Mouse (Mus musculus) thymus, postnatal 14 days (tissue): ENCODE results near the gene Ap1s3.
"Not testable (repeated sequence)": the region's sequence is repeated elsewhere in the genome, so short reads cannot be mapped to it uniquely, and the experiment has no call there.

Experiments
- DNase-seq: peaks from one replicate; pipeline ENCODE4 v3.0.0; 2021

The Ap1s3 gene

DNA sequence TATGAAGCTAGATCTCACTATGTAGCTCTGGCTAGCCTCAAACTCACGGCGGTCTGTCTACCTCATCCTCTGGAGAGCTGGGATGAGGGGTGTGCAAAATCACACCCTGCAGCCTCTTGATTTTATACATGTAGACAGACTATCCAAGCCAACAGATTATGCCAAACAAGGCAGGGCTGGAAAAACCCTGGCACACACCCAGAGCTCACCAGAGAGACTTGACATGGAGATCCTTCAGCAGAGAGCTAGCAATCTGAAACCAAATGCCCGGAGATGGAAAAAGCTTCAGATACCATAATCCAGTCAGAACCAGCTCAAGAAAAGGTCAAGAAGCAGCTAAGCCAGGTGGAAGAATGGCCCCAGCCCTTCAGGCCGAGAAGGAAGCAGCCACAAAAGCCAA, 6.9 kb downstream of the Ap1s3 start:
- no peak for DNase-seq

DNA sequence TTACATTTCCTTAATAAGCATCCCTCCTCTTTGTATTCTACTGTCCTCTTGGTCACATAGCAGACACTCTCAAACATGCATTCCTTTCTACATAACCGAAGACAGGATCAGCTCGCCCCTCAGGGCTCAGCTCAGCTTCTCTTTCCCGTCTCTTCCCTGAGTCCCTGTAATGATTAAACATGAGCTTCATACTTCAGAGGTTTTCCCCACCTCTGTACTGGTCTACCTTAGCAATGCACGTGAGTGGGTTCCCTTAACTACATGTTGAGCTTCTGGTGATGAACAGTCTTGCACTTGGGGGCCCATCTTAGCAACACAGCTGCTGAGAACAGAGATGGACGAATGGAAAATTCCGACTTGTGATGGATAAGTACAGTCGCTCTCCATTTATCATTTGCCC, 12.2 kb downstream of the Ap1s3 start:
- no peak for DNase-seq

DNA sequence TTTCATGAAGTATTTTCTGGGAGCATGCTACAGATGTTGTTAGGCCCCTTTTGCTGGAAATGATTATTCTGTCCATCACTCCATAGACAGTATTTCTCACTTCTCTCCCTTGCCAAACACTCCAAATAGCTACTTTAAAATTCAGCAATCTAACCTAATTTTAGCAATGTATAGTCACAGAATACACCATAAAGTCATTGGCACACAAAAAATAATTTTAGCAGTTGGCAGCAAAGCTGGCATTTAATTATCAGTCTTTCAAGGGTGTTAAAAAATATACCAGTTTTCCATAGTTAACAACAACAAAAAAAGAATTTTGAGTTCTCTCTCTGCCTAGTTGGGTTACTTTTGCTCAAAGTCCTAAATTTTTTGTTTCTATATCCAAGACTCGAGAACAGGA, 14.4 kb downstream of the Ap1s3 start:
- no peak for DNase-seq

DNA sequence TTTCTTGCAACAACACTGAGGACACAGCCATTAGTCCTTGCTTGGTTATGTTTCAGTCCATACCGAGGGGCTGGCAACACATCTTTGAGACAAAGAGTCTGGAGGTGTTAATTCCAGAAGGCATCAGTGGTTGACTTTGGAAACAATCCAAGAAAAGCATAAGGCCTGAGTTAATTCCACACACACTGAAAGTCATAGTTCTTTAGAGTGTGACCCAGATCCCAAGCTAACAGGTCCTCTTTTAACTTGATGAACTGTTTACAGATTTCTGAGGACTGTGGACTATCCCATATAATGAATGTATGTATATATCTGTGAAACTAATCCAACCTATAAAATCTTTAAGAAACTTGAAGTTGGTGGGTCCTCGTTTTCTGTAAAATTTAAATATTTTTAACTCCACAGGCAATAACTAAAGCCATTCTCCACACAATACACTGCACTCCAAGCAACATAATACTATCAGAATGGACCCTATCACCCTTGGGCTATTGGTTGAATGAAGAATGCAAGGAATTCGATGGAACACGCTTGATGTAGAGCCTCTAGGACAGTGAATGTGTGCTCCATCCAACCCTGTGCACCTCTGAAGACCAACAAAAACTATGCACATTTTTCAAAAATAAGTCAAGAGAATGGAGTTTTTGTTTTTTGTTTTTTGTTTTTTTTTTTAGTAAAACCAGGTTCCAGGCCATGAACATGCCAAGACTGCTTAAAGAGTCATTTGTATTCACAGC, 15.8 kb downstream of the Ap1s3 start:
- no peak for DNase-seq

DNA sequence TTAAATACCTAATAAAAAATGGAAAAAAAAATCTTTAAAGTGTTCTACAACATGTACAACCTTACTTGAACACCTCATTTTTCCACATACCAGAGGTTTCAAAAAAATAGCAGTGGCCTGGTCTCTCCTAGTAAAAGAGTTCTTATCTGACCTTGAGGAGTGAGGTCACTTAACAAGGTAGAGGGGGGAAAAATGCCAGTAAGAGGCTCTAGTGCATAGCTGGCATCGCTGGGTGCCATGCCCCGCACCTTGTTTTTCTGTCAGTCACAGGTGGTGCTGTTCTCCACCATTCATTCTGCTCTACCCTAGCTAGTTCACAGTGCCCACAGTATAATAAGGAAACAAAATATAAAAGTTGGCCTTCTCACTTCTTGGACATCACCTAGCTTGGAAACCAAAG, 16.8 kb downstream of the Ap1s3 start:
- no peak for DNase-seq

DNA sequence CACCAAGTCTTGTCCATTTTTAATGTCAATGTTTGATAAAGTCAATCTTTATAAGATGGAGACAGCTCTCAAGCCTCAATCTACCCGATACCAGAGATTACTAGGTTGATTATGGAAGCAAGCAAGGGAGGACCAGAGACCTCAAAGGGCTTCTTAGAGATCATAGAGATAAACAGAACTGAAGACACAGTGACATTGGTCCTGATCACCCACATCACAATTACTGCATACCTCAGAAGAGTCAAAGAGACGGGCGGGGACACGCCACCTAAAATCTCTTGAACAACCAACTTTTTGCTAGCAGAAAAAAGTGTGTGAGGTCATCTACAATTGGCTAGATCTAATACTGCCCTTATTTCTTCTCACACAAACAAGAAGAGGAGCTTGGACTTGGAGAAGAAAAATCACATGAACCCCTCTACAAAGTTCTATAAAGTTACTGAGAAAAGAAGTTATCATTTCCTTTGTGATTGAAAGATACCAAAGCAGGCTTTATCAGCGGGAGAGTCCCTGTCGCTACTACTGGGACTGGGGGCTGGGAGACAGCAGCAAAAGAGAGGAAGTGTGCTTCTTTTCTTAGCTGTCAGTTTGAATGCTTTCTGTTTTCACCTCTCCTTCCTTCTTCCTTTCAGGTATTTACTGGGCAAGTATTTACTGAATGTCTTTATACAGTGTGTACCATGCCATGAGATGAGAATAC, 28.2 kb downstream of the Ap1s3 start:
- peak; percentile 8 for DNase-seq

DNA sequence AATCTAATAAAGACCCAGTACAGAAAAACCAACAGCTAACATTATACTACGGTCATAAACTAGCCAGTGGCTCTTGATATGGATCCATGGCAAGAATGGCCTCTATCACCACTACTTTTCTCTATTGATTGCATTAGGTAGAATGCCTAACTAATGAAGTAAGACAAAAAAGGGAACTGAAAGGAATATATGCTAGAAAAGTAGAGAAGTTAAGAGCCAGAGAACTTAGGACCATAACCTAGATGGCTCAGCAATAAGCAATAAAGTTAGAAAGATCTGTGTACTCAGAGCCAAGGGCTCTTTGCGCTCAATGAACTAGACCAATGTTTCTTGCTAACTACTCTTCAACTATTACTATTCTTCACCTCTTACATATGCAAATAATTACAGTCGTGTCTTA, 29.1 kb downstream of the Ap1s3 start:
- no peak for DNase-seq

DNA sequence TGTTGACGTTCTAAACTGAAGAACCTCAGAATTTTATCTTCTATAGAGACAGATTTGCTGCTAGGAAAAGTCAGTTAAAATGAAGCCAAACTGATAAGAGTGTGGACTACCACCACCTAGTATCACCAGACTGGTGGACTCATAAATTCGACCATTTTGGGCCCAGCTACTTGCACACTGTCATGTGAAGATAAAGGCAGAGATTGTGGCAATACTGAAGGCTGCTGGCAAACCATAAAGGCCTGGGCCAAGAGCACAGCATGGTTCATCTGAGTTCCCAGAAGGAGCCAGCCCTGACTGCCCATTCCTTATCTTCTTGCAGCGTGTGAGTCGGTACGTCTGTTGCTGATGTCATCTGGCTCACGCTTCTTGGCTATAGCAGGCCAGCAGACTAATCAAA, 30.4 kb downstream of the Ap1s3 start:
- DNase-seq, result no peak

DNA sequence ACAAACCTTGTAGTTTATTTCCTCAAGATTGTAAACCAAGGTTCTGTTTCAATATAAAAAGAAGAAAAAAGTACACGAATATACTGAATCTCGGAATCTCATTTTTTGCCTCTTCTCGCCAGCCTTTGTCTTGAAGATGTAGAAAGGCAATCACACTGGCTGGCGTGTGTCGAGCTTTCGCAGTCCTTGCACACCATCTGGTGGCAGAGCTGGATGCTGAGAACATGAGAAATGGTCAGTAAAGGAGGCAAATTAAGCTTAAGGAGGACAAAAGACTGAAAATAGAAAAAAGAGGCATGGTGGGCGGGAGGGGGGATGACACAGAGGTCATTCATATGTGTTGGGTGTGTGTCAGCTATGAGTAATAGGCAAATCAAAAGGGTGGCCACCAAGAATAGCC, 31.6 kb downstream of the Ap1s3 start:
- DNase-seq, result no peak

DNA sequence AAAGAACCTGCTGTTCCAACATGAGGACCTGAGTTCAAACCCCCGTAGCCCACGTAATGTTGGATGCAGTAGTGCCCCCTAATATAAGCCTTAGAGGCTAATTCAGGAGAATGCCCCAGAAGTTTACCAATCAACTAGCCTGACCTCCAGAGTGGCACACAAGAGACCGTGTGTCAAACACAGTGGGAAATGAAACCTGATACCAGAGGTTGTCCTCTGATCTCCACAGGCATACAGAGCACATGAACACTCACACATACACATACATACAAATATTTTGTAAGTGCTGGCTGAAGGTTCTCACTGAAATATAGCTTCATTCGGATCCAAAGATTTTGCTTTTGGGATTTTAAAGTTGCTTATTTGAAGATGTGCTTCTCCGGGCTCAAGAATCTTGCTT, 32.1 kb downstream of the Ap1s3 start:
- DNase-seq, result no peak

DNA sequence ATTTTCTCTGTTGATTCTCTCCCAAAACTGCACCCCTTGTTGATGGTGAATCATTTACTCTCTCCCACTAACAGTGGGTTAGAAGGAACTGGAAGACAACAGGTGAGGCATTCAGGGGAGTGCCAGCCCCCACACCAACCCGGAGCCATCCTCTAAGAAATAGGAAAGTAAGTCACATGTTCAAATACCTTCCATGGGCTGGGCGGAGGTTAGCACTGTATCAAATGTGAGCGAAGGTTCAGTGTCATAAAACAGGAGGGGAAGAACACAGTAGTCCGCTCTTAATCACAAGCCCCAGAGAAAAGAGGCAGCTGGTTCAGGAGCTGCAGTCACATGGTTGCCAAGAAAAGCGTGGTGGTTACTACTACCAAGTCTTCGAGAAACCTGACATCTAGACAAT, 32.7 kb downstream of the Ap1s3 start:
- no peak for DNase-seq

DNA sequence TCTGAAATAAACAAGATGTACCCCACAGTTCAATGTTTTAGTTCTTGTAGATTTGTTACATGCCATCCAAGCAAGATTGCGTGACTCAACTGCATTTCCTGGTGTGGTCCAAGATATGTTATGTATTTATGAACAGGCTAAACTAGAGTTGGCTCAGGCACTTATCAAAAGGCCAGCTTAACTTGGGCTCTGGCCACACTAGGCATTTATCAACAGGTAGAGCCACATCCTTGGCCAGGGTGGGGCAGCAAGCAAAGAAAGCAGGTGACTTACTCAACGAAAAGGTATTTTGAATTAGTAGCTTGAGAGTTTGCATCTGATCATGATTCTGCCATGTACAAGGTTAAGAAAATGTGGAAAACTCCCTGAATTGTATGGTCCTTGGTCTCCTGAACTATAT, 34.0 kb downstream of the Ap1s3 start:
- DNase-seq, result no peak

DNA sequence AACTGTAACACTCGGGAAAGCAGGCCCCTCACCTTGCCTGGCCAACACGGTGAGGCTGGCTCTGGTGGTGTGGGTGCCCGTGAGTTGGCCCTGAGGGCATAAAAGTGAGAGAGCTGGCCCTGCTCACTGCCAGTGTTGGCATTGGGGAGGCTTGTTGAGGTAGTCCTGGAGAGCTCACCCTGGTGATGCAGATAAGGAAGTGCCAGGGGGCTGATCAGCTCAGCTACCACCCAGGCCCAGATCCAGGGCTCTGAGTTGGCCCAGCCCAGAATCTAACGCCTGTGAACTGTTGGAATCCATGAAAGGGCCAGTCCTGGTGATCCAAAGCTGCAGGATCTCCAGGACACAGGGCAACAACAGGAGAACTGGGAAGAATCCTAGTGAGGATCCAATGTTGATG, 40.3 kb downstream of the Ap1s3 start:
- no peak for DNase-seq

DNA sequence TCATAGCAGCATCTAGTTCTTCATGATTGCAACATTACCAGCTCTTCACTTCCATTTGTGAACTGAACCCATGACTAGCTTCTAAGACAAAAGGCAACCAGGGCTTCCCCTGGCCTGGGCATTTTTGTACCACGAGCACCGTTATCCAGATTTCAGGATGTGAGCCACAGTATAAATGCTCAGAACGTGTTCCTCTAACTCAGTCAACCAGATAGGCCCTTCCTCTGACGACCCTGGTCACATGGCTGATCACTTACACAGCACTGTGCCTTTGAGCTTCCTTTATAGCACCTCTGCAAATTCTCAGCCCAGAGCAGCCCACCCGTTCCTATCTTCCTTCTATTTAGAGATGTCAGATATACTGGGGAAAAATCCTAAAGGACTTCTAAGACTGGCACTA, 42.0 kb downstream of the Ap1s3 start:
- DNase-seq, result no peak

DNA sequence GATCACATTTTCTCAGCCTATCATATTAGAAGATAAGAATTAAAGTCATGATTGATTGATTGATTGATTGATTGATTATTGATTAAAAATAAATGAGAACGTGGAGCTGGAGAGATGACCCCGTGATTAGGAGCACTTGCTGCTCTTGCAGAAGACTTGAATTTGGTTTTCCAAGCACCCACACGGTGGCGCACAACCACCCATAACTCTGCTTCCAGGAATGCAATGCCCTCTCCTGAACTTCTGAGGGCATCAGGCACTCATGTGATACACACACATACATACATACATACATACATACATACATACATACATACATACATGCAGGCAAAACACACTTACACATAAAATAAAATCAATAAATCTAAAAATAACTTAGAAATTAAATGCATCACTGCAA, 45.6 kb downstream of the Ap1s3 start:
- peak; percentile 37 for DNase-seq

DNA sequence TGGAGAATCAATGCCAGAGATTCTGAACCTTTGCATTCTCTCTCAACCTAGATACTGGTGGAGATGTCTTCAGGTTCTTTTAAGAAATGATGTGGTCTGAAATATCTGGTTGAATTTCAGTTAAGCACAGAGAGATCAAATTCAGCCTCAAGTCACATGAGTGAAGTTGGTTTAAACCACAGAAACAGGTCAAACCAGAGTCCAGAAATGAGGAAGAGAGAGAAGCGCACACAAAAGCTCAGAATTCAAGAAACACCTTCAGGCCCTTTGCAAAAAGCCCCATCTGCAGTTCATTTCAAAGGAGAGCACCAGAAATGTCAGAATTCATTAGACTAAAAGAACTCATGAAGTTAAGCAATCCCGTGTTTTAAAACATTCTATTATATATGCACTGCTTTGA, 52.3 kb downstream of the Ap1s3 start:
- DNase-seq, result no peak

DNA sequence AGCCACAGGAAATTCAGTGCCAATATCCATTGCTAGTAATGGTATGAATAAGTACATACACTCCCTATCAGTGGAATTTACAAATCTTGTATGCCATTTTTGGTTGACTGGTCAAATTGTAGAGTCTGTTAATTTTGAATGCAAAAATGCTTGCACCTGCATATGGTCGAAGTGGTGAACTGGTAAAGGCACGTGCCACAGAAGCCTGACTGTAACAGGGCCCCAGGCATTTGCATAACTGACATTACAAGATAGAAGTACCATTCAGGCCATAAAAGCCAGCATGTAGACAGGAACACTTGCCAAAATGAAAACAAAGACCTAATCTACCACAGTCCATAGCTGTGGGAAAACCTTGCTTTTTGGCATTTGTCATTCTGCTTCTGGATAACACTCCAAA, 55.3 kb downstream of the Ap1s3 start:
- no peak for DNase-seq

DNA sequence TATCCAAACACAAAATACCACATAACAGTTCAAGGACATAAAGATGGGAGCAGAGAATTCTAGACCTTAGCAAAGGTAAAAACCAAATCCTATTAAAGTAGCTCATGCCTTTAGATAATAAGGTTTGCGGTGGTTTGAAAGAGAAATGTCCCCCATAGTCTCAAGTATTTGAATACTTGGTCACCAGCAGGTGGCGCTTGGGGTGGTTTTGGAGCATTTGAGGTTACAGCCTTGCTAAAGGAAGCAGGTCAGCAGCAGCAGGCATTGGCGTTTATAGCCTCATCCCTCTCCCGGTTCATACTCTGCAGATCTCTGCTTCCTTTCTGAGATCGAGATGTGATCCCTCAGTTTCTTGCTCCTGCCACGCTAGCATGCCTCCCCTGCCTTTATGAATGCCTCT, 57.3 kb downstream of the Ap1s3 start:
- DNase-seq, result no peak

DNA sequence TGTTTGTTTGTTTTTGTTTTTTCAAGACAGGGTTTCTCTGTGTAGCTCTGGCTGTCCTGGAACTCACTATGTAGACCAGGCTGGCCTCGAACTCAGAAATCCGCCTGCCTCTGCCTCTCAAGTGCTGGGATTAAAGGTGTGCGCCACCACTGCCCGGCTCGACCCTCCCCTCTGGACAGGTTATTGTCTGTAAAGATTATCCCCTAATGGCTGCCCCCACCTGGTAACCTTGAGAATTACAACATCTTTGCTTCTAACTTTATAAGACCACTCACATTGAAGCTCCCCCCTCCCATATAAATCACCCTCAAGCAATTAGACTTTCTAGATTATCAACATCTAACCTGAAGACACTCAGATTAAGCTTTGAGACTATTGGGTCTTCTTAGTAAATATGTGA, 60.5 kb downstream of the Ap1s3 start:
- peak; percentile 10 for DNase-seq

DNA sequence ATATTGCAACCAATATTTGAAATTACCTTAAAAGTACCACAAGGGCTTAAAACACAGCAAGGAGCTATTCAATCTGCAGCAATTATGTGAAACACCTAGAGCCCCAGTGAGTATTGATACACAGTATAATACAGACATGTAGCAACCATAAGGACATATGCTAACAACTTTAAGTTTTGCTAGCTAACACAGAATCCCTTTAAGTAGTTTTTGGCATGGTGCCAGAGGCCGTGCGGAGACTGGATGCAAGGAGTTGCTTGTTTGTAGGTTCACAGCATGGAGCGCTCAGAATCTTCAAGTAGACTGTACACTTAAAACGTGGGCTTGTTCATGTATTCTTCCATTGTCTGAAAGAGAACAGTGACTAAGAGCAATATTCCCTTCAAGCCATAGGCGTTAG, 62.9 kb downstream of the Ap1s3 start:
- not testable (repeated sequence) for DNase-seq

DNA sequence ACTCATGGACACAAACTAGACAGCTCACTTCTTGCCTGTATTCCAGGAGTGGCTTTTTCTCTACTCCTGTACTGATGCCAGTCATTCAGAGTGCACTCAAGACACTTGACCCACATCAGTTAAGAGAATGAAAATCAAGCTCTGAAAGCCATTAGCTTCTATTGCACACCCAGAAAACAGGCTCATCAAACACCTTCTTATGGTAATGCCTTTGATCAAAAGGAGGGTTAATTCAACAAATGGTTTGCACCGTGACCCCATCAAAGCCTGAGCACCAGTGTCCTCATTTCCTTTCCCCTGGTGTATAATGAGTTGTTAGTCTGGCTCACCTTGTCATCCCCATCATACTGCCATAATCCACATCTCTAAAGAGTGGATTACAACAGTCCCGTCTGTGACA, 69.3 kb downstream of the Ap1s3 start:
- no peak for DNase-seq

DNA sequence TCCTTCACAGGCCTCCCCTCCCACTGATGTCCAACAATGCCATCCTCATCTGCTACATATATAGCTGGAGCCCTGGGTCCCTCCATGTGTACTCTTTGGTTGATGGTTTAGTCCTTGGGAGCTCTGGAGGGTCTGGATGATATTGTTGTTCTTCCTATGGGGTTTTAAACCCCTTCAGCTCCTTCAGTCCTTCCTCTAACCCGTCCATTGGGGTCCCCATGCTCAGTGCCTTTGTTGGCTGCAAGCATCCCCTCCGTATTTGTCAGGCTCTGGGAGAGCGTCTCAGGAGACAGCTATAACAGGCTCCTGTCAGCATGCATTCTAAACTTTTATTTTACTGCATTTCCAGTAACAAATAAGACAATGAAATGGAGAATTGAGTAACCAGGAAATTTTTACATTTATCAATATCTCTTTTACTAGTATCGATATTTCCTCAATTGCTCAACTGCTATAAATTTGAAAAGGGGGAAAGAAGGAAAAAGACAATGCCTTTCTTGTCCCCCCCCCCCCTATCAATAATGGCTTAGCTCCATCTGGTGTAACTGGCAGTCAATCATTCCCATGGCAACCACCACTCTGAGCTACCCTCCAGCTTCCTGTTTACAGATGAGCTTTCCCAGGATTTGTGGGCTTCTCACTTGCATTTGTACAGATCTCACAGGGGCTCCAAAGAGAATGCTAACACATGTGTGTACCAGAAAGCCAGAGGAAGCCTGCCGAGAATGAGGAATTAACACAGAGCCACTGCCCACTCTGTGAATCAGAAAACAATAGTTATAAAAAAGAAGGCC, 73.2 kb downstream of the Ap1s3 start:
- DNase-seq, result no peak

DNA sequence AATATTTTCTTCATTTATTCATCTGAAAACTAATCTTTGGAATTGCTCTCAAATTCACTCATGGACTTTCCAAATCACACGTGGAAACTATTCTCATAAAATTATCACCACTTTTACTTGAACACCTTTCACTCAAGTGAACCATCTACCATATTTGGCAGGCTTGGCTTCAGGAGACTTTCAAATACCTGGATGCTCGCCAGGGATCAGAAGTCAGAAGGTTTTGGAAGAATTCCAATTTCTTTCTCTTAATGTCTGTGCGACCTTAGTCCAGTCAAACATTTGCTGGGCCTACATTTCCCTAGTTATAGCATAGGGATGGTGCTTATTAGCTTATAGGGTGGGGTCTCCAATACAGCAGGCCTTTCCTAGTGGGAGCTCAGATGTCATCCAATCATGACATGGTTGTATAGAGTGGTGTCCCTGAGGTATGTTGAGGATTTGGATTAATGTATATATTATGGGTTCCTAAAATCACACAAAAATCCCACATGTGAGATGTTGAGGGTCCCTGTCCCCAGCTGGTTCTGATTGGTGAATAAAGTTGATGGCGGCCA, 79.0 kb downstream of the Ap1s3 start:
- DNase-seq, result no peak

DNA sequence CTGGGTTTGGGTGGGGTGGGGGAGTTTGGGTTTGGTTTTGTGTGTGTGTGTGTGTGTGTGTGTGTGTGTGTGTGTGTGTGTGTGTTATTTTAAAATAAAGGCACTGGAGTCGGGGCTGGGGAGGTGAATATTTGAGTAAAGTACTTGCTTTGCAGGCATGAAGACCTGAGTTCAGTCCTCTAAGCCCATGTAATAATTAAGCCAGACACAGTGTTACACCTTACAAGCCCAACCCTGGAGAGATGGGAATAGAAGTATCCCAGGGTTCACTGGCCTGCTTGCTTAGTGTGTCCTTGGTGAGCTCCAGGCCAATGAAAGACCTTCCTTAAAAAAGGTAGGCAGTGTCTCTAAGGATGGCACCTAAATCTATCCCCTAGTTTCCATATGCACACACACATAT, 80.7 kb downstream of the Ap1s3 start:
- DNase-seq, result no peak
